Mouse (Mus musculus) heart, postnatal 0 days (tissue): ENCODE measurements around the gene Cxcl17. TPM values are rescaled to one million over a fixed set of nuclear protein-coding genes. Genes with fewer than 3 reads are reported as not detected.

Source experiments
- ATAC-seq: fragments of 200-750 bp; cut with Nextera tagmentation; 2 replicates; pipeline ENCODE4 v1.8.0; 2017; ENCODE audit warnings: low read depth, moderate number of reproducible peaks, moderate library complexity; ENCODE audit not compliant: insufficient read depth
- DNase-seq: peaks from one replicate; pipeline ENCODE4 v3.0.0-alpha.2; 2016; ENCODE audit warnings: low spot score
- H3K27ac ChIP-seq: fragments of 300-500 bp; sonication (generic); 2 replicates; pipeline ENCODE4 v1.5.1; 2014; ENCODE audit warnings: low read depth, mild to moderate bottlenecking
- H3K27me3 ChIP-seq: fragments of 300-500 bp; sonication (generic); 2 replicates; pipeline ENCODE4 v1.6.1; 2014; ENCODE audit warnings: low read length, mixed read lengths; ENCODE audit not compliant: control insufficient read depth, insufficient read depth
- H3K36me3 ChIP-seq: fragments of 300-500 bp; sonication (generic); replicated peaks from 2 replicates; pipeline ENCODE4 v1.6.1; 2014; ENCODE audit warnings: low read length, mixed read lengths; ENCODE audit not compliant: control insufficient read depth, insufficient read depth
- H3K4me1 ChIP-seq: fragments of 300-500 bp; sonication (generic); 2 replicates; pipeline ENCODE4 v1.6.1; 2014; ENCODE audit warnings: antibody characterized with exemption; ENCODE audit not compliant: control insufficient read depth, insufficient read depth
- H3K4me2 ChIP-seq: fragments of 300-500 bp; sonication (generic); 2 replicates; pipeline ENCODE4 v1.6.1; 2014; ENCODE audit warnings: low read depth, mild to moderate bottlenecking, low read length, moderate library complexity
- H3K4me3 ChIP-seq: fragments of 300-500 bp; sonication (generic); 2 replicates; pipeline ENCODE4 v1.5.1; 2014; ENCODE audit warnings: low read depth, low read length
- H3K9ac ChIP-seq: fragments of 300-500 bp; sonication (generic); replicated peaks from 2 replicates; pipeline ENCODE4 v1.6.1; 2014; ENCODE audit warnings: low read depth, low read length, mixed read lengths
- H3K9me3 ChIP-seq: fragments of 300-500 bp; sonication (generic); replicated peaks from 2 replicates; pipeline ENCODE4 v1.6.1; 2016; ENCODE audit warnings: low read length; ENCODE audit not compliant: control insufficient read depth
- CTCF ChIP-seq: IDR thresholded peaks from 2 replicates; pipeline ENCODE4 v1.5.1; 2016; ENCODE audit warnings: antibody characterized with exemption, control low read depth, low read depth
- EP300 ChIP-seq: IDR thresholded peaks from 2 replicates; pipeline ENCODE4 v1.6.1; 2016; ENCODE audit warnings: antibody characterized with exemption, low read depth
- WGBS: fragments of 180-500 bp; shearing (Covaris S2); extraction: QIAGEN DNeasy Blood & Tissue Kit; methylation state at CpG from one replicate; pipeline ENCODE4 v1.1.7; 2014; 5-methylcytosine and 5-hydroxymethylcytosine counted together
- polyA plus RNA-seq: library from polyadenylated mRNA; unstranded; fragments of >200 nt; fragmentation: Nextera tagmentation; extraction: Ambion mirVana; gene quantifications from 2 replicates; pipeline ENCODE4 v1.2.1, GENCODE M21; 2015
- total RNA-seq: library from RNA; depleted of rRNA; stranded (reverse); fragments of >200 nt; gene quantifications from 2 replicates; pipeline ENCODE4 v1.2.3, GENCODE M21; 2014; ENCODE audit warnings: low replicate concordance

Gene Cxcl17
- total and polyA plus RNA-seq, 2 experiments from 2014 or later: 0.42 TPM; not detected in 1

GRCm38 (mm10) chr7:25381284-25381680, 31.4 kb downstream of the Cxcl17 start:
- Histone ChIP-seq H3K27ac (no peak overlapping the region), H3K27me3 (no peaks in the 10 kb centered on the region), H3K9me3 (no peaks in the 10 kb centered on the region), H3K4me3 (no peak overlapping the region), H3K4me2 (no peak overlapping the region), H3K36me3 (peaks cover 35% of the 10 kb centered on the region), H3K9ac (no peak overlapping the region), H3K4me1 (peaks cover 25% of the 10 kb centered on the region)
- DNase-seq: no peak
- WGBS: 46% methylated on average over 3 of the region's 3 CpGs
- ATAC-seq: no peak
- TF ChIP-seq CTCF (no peak), EP300 (no peak)

GRCm38 (mm10) chr7:25380392-25381283, 32.0 kb downstream of the Cxcl17 start:
- no peak for DNase-seq
- WGBS: 54% methylated on average over 18 of the region's 18 CpGs
- H3K4me3 ChIP-seq: peak overlapping the region; percentile 32; the same call in 1 of the 2 replicates

GRCm38 (mm10) chr7:25379551-25380351, 32.9 kb downstream of the Cxcl17 start:
- H3K36me3 ChIP-seq: peaks cover 23% of the 10 kb centered on the region
- H3K9ac ChIP-seq: peak overlapping the region; percentile 45
- ATAC-seq (peak; percentile 52), DNase-seq (peak; percentile 75)
- TF ChIP-seq CTCF (peak; percentile 56), EP300 (no peak)
- WGBS: 4% methylated on average over 40 of the region's 42 CpGs
- H3K27me3 ChIP-seq: no peaks in the 10 kb centered on the region
- no peaks in the 10 kb centered on the region for H3K9me3 ChIP-seq
- peaks cover 14% of the 10 kb centered on the region; the same call in 1 of the 2 replicates for H3K4me1 ChIP-seq
- H3K4me3 ChIP-seq: peak overlapping the region; percentile 32
- H3K27ac ChIP-seq: peak overlapping the region; percentile 66
- H3K4me2 ChIP-seq: peak overlapping the region; percentile 70

More at GRCm38 (mm10) chr7:25380392-25381283, 32.0 kb downstream of the Cxcl17 start:
- H3K36me3 ChIP-seq: peaks cover 32% of the 10 kb centered on the region
- no peak for ATAC-seq
- no peak for TF ChIP-seq CTCF
- TF ChIP-seq EP300: no peak
- peak overlapping the region; percentile 70 for H3K4me2 ChIP-seq
- peak overlapping the region; percentile 66; the same call in 1 of the 2 replicates for H3K27ac ChIP-seq
- H3K9me3 ChIP-seq: no peaks in the 10 kb centered on the region
- peaks cover 19% of the 10 kb centered on the region for H3K4me1 ChIP-seq
- H3K27me3 ChIP-seq: no peaks in the 10 kb centered on the region
- peak overlapping the region; percentile 45 for H3K9ac ChIP-seq

GRCm38 (mm10) chr7:25378181-25379100, 34.2 kb downstream of the Cxcl17 start:
- Histone ChIP-seq H3K9me3 (no peaks in the 10 kb centered on the region), H3K4me3 (no peak overlapping the region), H3K27me3 (no peaks in the 10 kb centered on the region; the same call in 1 of the 2 replicates), H3K4me1 (peaks cover 14% of the 10 kb centered on the region; the same call in 1 of the 2 replicates), H3K27ac (no peak overlapping the region), H3K4me2 (no peak overlapping the region), H3K36me3 (peaks cover 11% of the 10 kb centered on the region), H3K9ac (no peak overlapping the region)
- ATAC-seq: no peak
- WGBS: 79% methylated on average over 13 of the region's 13 CpGs
- TF ChIP-seq CTCF (no peak), EP300 (no peak)
- DNase-seq: no peak
